Mouse (Mus musculus): ENCODE measurements around the gene Dscam. TPM values are rescaled to one million over a fixed set of nuclear protein-coding genes. Genes with fewer than 3 reads are reported as not detected.
A peak's percentile ranks its signal among the peaks of the same experiment; 100 is the strongest.

The Dscam gene
- polyA plus RNA-seq (2017; shearing (Covaris generic)), result 1 to 10 TPM in 2 of 3 experiments, under 1 TPM in 1; 0.79 to 2.3 (median 1.0) TPM

- no peak for ATAC-seq
These were observed at the start of gene Dscam for GRCm38 (mm10) chr16:97170513-97171081. Dscam (minus strand) TSS chr16:97170752.

GRCm38 (mm10) chr16:97219381-97219780 lies 48.8 kb upstream of the Dscam start:
- ATAC-seq, result no peak

- no peak for ATAC-seq
These were observed 39.4 kb upstream of the Dscam start for GRCm38 (mm10) chr16:97209997-97210396.

GRCm38 (mm10) chr16:97208276-97208675 lies 37.7 kb upstream of the Dscam start:
- no peak for ATAC-seq

- peak; percentile 91 for ATAC-seq
These were observed 33.5 kb upstream of the Dscam start for GRCm38 (mm10) chr16:97204090-97204489.

GRCm38 (mm10) chr16:97203554-97203953 lies 33.0 kb upstream of the Dscam start:
- ATAC-seq, result peak; percentile 19

- ATAC-seq, result peak; percentile 55
These were observed 24.1 kb upstream of the Dscam start for GRCm38 (mm10) chr16:97194630-97195029.

- peak; percentile 36 for ATAC-seq
These were observed 23.6 kb upstream of the Dscam start for GRCm38 (mm10) chr16:97194179-97194578.

GRCm38 (mm10) chr16:97192296-97192695 lies 21.7 kb upstream of the Dscam start:
- no peak for ATAC-seq

GRCm38 (mm10) chr16:97190604-97191003 lies 20.1 kb upstream of the Dscam start:
- ATAC-seq, result no peak

GRCm38 (mm10) chr16:97171500-97171899 lies 948 bp upstream of the Dscam start:
- no peak for ATAC-seq

GRCm38 (mm10) chr16:97169901-97170512 lies 545 bp downstream of the Dscam start:
- ATAC-seq, result no peak

GRCm38 (mm10) chr16:97168614-97169013 lies 1.9 kb downstream of the Dscam start:
- no peak for ATAC-seq

GRCm38 (mm10) chr16:97168030-97168429 lies 2.5 kb downstream of the Dscam start:
- ATAC-seq, result no peak

- ATAC-seq, result peak; percentile 16
These were observed 4.4 kb downstream of the Dscam start for GRCm38 (mm10) chr16:97166166-97166565.

GRCm38 (mm10) chr16:97165444-97166121 lies 5.0 kb downstream of the Dscam start:
- ATAC-seq, result peak; percentile 77

- ATAC-seq, result no peak
These were observed 12.3 kb downstream of the Dscam start for GRCm38 (mm10) chr16:97158279-97158678.

GRCm38 (mm10) chr16:97144544-97145194 lies 25.9 kb downstream of the Dscam start:
- ATAC-seq, result no peak

- ATAC-seq, result no peak
These were observed 28.6 kb downstream of the Dscam start for GRCm38 (mm10) chr16:97141943-97142342.

GRCm38 (mm10) chr16:97135003-97135827 lies 35.3 kb downstream of the Dscam start:
- ATAC-seq, result no peak

GRCm38 (mm10) chr16:97127296-97127695 lies 43.3 kb downstream of the Dscam start:
- ATAC-seq, result peak; percentile 52

GRCm38 (mm10) chr16:97110028-97110427 lies 60.5 kb downstream of the Dscam start:
- ATAC-seq, result no peak

Measured in inflammation-experienced regulatory T-cells, adult 6 months (primary cell).